In genomic region chr3:35253861-35254260, GRCm38 (mm10) we compare ENCODE assay signal across 20 mouse cellular contexts.
"Had no signal": no experiment of that assay in that cellular context is flagged by ENCODE, and none has a peak within 500 bp of the region (broad histone marks: within the 10 kb centered on the region; RNA-seq: fewer than 3 reads in every experiment).

No protein-coding gene starts in this region.

- DNase-seq: liver, postnatal 0 days; lung, adult 2 months; lung, postnatal 14 days; lung, postnatal 36 days; retina, postnatal 1 day; right cerebral cortex, adult 18-20 months; right cerebral cortex, postnatal 25 days; right cerebral cortex, postnatal 4 days; spleen, adult 18-20 months; thymus, adult 18-20 months; thymus, postnatal 14 days; thymus, postnatal 36 days had no signal

- H3K4me3 ChIP-seq: lung, embryonic 15.5 days; megakaryocyte, embryonic 14.5 days; midbrain, embryonic 13.5 days; midbrain, embryonic 15.5 days; neural tube, embryonic 12.5 days had no signal

- H3K9me3 ChIP-seq: lung, embryonic 15.5 days; midbrain, embryonic 13.5 days; midbrain, embryonic 15.5 days; neural tube, embryonic 12.5 days had no signal

- H3K9ac ChIP-seq: liver, postnatal 0 days; lung, embryonic 15.5 days; midbrain, embryonic 13.5 days; midbrain, embryonic 15.5 days; neural tube, embryonic 12.5 days had no signal

- H3K36me3 ChIP-seq: lung, embryonic 15.5 days; midbrain, embryonic 13.5 days; midbrain, embryonic 15.5 days; neural tube, embryonic 12.5 days had no signal

- ATAC-seq: liver, postnatal 0 days; lung, postnatal 0 days; midbrain, embryonic 13.5 days; midbrain, embryonic 15.5 days had no signal

- H3K27me3 ChIP-seq: lung, embryonic 15.5 days; megakaryocyte, embryonic 14.5 days; midbrain, embryonic 13.5 days; midbrain, embryonic 15.5 days; neural tube, embryonic 12.5 days had no signal

- H3K27ac ChIP-seq: lung, embryonic 15.5 days; macrophage; midbrain, embryonic 13.5 days; midbrain, embryonic 15.5 days; neural tube, embryonic 12.5 days had no signal

- H3K4me1 ChIP-seq: megakaryocyte, embryonic 14.5 days; midbrain, embryonic 15.5 days; neural tube, embryonic 12.5 days had no signal

- H3K4me2 ChIP-seq: lung, embryonic 15.5 days; midbrain, embryonic 11.5 days; midbrain, embryonic 13.5 days; midbrain, embryonic 15.5 days; neural tube, embryonic 12.5 days had no signal
